Comparison of ENCODE assay signal across 9 mouse cellular contexts in genomic region chr4:151386701-151387451, GRCm38 (mm10).
DNase-seq lines count a peak whose midpoint lies in the region; ATAC-seq lines count a peak whose summit lies in the region.
"Had no signal": no experiment of that assay in that cellular context is flagged by ENCODE, and none has a peak within 500 bp of the region (broad histone marks: within the 10 kb centered on the region; RNA-seq: fewer than 3 reads in every experiment).

No protein-coding gene starts in this region.

- under 1% methylated on average over 24 of the region's 24 CpGs for WGBS in lung, embryonic 15.5 days
- under 1% methylated on average over 24 of the region's 24 CpGs for WGBS in forebrain, embryonic 14.5 days
- under 1% methylated on average over 24 of the region's 24 CpGs for WGBS in neural tube, embryonic 13.5 days

- no peak overlapping the region for H3K27ac ChIP-seq in lung, embryonic 15.5 days
- 0 out of 2 replicates have a peak overlapping the region, but pooled peaks have one; percentile 14 for H3K27ac ChIP-seq in forebrain, embryonic 14.5 days (ENCODE audit: low read depth, low read length)
- peak overlapping the region; percentile 86 for H3K27ac ChIP-seq in neural tube, embryonic 13.5 days (replicated peaks)

- peaks cover 11% of the 10 kb centered on the region; the same call in 1 of the 2 replicates for H3K4me1 ChIP-seq in lung, embryonic 15.5 days
- peaks cover 19% of the 10 kb centered on the region for H3K4me1 ChIP-seq in forebrain, embryonic 14.5 days (ENCODE audit: control insufficient read depth, insufficient read depth, low read length)
- H3K4me1 ChIP-seq in neural tube, embryonic 13.5 days (replicated peaks) = peaks cover 54% of the 10 kb centered on the region
- H3K4me1 ChIP-seq: megakaryocyte, embryonic 14.5 days had no signal

- H3K4me2 ChIP-seq in lung, embryonic 15.5 days = peak overlapping the region; percentile 65
- peak overlapping the region; percentile 70 for H3K4me2 ChIP-seq in forebrain, embryonic 14.5 days (ENCODE audit: low read length)
- H3K4me2 ChIP-seq in neural tube, embryonic 13.5 days = peak overlapping the region; percentile 52

- peaks cover 28% of the 10 kb centered on the region for H3K27me3 ChIP-seq in lung, embryonic 15.5 days
- no peaks in the 10 kb centered on the region; the same call in 1 of the 2 replicates for H3K27me3 ChIP-seq in forebrain, embryonic 14.5 days (replicated peaks; ENCODE audit: control insufficient read depth, insufficient read depth, low read length)
- peaks cover 4% of the 10 kb centered on the region; the same call in 1 of the 2 replicates for H3K27me3 ChIP-seq in neural tube, embryonic 13.5 days

- ATAC-seq in lung, embryonic 15.5 days (ENCODE audit: borderline replicate concordance, extremely low read depth, low FRiP score, low TSS enrichment) = no peak
- peak; percentile 59 for ATAC-seq in forebrain, embryonic 14.5 days
- ATAC-seq in neural tube, embryonic 13.5 days (ENCODE audit: low read depth) = no peak

- no peaks in the 10 kb centered on the region for H3K36me3 ChIP-seq in lung, embryonic 15.5 days
- H3K36me3 ChIP-seq in forebrain, embryonic 14.5 days (ENCODE audit: control insufficient read depth, insufficient read depth, low read length) = no peaks in the 10 kb centered on the region
- no peaks in the 10 kb centered on the region for H3K36me3 ChIP-seq in neural tube, embryonic 13.5 days

- no peaks in the 10 kb centered on the region for H3K9me3 ChIP-seq in lung, embryonic 15.5 days
- no peaks in the 10 kb centered on the region for H3K9me3 ChIP-seq in forebrain, embryonic 14.5 days (replicated peaks; ENCODE audit: control insufficient read depth, low read length)
- H3K9me3 ChIP-seq in neural tube, embryonic 13.5 days = no peaks in the 10 kb centered on the region
- H3K9me3 ChIP-seq: megakaryocyte, embryonic 14.5 days had no signal

- no peak for DNase-seq in lung, postnatal 36 days
- DNase-seq in forebrain, embryonic 14.5 days (ENCODE audit: low spot score) = peak; percentile 50
- DNase-seq in kidney, postnatal 25 days = peak; percentile 22 to 56
- DNase-seq in cerebellum, adult 9-11 months = no peak
- no peak for DNase-seq in gastrocnemius, postnatal 10 days
- no peak for DNase-seq in urinary bladder, postnatal 36 days (ENCODE audit: low spot score in 2 of 2)

- H3K4me3 ChIP-seq in lung, embryonic 15.5 days = peak overlapping the region; percentile 39
- H3K4me3 ChIP-seq in forebrain, embryonic 14.5 days (ENCODE audit: low read depth, low read length) = peak overlapping the region; percentile 33
- peak overlapping the region; percentile 25 for H3K4me3 ChIP-seq in neural tube, embryonic 13.5 days
- H3K4me3 ChIP-seq: megakaryocyte, embryonic 14.5 days had no signal

- peak overlapping the region; percentile 27 for H3K9ac ChIP-seq in lung, embryonic 15.5 days
- H3K9ac ChIP-seq in forebrain, embryonic 14.5 days (ENCODE audit: low read length) = peak overlapping the region; percentile 51
- peak overlapping the region; percentile 27 for H3K9ac ChIP-seq in neural tube, embryonic 13.5 days

Comparison
In these comparisons a context has a peak if more than half of its experiments do, and no peak if none do; other contexts are left out.
1. DNase-seq: peak in forebrain, embryonic 14.5 days (single experiment) and kidney, postnatal 25 days (2 of 2); none in lung, postnatal 36 days (single experiment), cerebellum, adult 9-11 months (single experiment), gastrocnemius, postnatal 10 days (single experiment) and urinary bladder, postnatal 36 days (0 of 2).
2. Peak in every context shown above with its lines, with median percentiles within 50 percentile points of each other: H3K4me2 ChIP-seq, H3K4me3 ChIP-seq and H3K9ac ChIP-seq.